Mouse (Mus musculus): ENCODE data around the gene Adam8. TPM values are rescaled to one million over a fixed set of nuclear protein-coding genes. Genes with fewer than 3 reads are reported as not detected.

The Adam8 gene
- polyA plus RNA-seq, 1 experiment from 2014 or later, result 1.9 TPM

GRCm38 (mm10) chr7:139944291-139945240 is 47.8 kb downstream of the Adam8 start:
- H3K4me2 ChIP-seq (ENCODE audit: low read depth, low read length), result peak overlapping the region; percentile 60
- ATAC-seq (ENCODE audit: low read depth), result peak; percentile 28; the same call in 1 of the 2 replicates
- H3K9me3 ChIP-seq (ENCODE audit: control insufficient read depth, low read length), result no peaks in the 10 kb centered on the region
- H3K36me3 ChIP-seq (ENCODE audit: control insufficient read depth, insufficient read depth, low read length), result no peaks in the 10 kb centered on the region
- whole genome bisulfite sequencing, result 3% methylated on average over 68 of the region's 68 CpGs
- peak overlapping the region; percentile 28 for H3K9ac ChIP-seq (ENCODE audit: low read length)
- H3K4me3 ChIP-seq (ENCODE audit: low read length), result peak overlapping the region; percentile 42
- peaks cover 4% of the 10 kb centered on the region; the same call in 1 of the 2 replicates for H3K4me1 ChIP-seq (replicated peaks; ENCODE audit: control insufficient read depth, insufficient read depth, low read length)
- H3K27me3 ChIP-seq (ENCODE audit: control insufficient read depth, insufficient read depth, low read depth, low read length), result peaks cover 65% of the 10 kb centered on the region
- H3K27ac ChIP-seq (ENCODE audit: low read length), result no peak overlapping the region

GRCm38 (mm10) chr7:139943674-139944281 is 48.6 kb downstream of the Adam8 start, which contains the start of gene Utf1:
Utf1 (plus strand) TSS chr7:139943789.
- Histone ChIP-seq H3K27me3 (ENCODE audit: control insufficient read depth, insufficient read depth, low read depth, low read length) (peaks cover 62% of the 10 kb centered on the region), H3K4me3 (ENCODE audit: low read length) (peak within 1 kb of the TSS; percentile 42), H3K4me1 (replicated peaks; ENCODE audit: control insufficient read depth, insufficient read depth, low read length) (peaks cover 2% of the 10 kb centered on the region; the same call in 1 of the 2 replicates), H3K4me2 (ENCODE audit: low read depth, low read length) (peak within 1 kb of the TSS; percentile 60), H3K9ac (ENCODE audit: low read length) (peak within 1 kb of the TSS; percentile 28), H3K36me3 (ENCODE audit: control insufficient read depth, insufficient read depth, low read length) (no peaks in the 10 kb centered on the region), H3K9me3 (ENCODE audit: control insufficient read depth, low read length) (no peaks in the 10 kb centered on the region), H3K27ac (ENCODE audit: low read length) (no peak within 1 kb of the TSS)
- peak; percentile 60 for ATAC-seq (ENCODE audit: low read depth)
- under 1% methylated on average over 57 of the region's 59 CpGs for WGBS

- ATAC-seq (ENCODE audit: low read depth), result no peak
- Histone ChIP-seq H3K27ac (ENCODE audit: low read length) (no peak overlapping the region), H3K27me3 (ENCODE audit: control insufficient read depth, insufficient read depth, low read depth, low read length) (peaks cover 43% of the 10 kb centered on the region), H3K4me3 (ENCODE audit: low read length) (no peak overlapping the region), H3K9me3 (ENCODE audit: control insufficient read depth, low read length) (no peaks in the 10 kb centered on the region), H3K4me2 (ENCODE audit: low read depth, low read length) (no peak overlapping the region), H3K9ac (ENCODE audit: low read length) (no peak overlapping the region), H3K36me3 (ENCODE audit: control insufficient read depth, insufficient read depth, low read length) (no peaks in the 10 kb centered on the region), H3K4me1 (replicated peaks; ENCODE audit: control insufficient read depth, insufficient read depth, low read length) (peaks cover 2% of the 10 kb centered on the region; the same call in 1 of the 2 replicates)
- 65% methylated on average over 16 of the region's 16 CpGs for WGBS
Measured at GRCm38 (mm10) chr7:139940476-139941209, 51.7 kb downstream of the Adam8 start.

GRCm38 (mm10) chr7:139937810-139938209 is 54.6 kb downstream of the Adam8 start:
- no peak for ATAC-seq (ENCODE audit: low read depth)

GRCm38 (mm10) chr7:139937138-139937537 is 55.2 kb downstream of the Adam8 start:
- 52% methylated on average over 3 of the region's 3 CpGs for WGBS
- ATAC-seq (ENCODE audit: low read depth), result no peak
- Histone ChIP-seq H3K27ac (ENCODE audit: low read length) (no peak overlapping the region), H3K27me3 (ENCODE audit: control insufficient read depth, insufficient read depth, low read depth, low read length) (peaks cover 9% of the 10 kb centered on the region), H3K4me3 (ENCODE audit: low read length) (no peak overlapping the region), H3K9ac (ENCODE audit: low read length) (no peak overlapping the region), H3K4me2 (ENCODE audit: low read depth, low read length) (no peak overlapping the region), H3K9me3 (ENCODE audit: control insufficient read depth, low read length) (no peaks in the 10 kb centered on the region), H3K4me1 (replicated peaks; ENCODE audit: control insufficient read depth, insufficient read depth, low read length) (no peaks in the 10 kb centered on the region), H3K36me3 (ENCODE audit: control insufficient read depth, insufficient read depth, low read length) (no peaks in the 10 kb centered on the region)

More at GRCm38 (mm10) chr7:139937810-139938209, 54.6 kb downstream of the Adam8 start:
- WGBS, result 52% methylated on average over 5 of the region's 5 CpGs
- Histone ChIP-seq H3K27ac (ENCODE audit: low read length) (no peak overlapping the region), H3K4me1 (replicated peaks; ENCODE audit: control insufficient read depth, insufficient read depth, low read length) (no peaks in the 10 kb centered on the region), H3K36me3 (ENCODE audit: control insufficient read depth, insufficient read depth, low read length) (no peaks in the 10 kb centered on the region), H3K27me3 (ENCODE audit: control insufficient read depth, insufficient read depth, low read depth, low read length) (peaks cover 15% of the 10 kb centered on the region), H3K9ac (ENCODE audit: low read length) (no peak overlapping the region), H3K4me3 (ENCODE audit: low read length) (no peak overlapping the region), H3K4me2 (ENCODE audit: low read depth, low read length) (no peak overlapping the region), H3K9me3 (ENCODE audit: control insufficient read depth, low read length) (no peaks in the 10 kb centered on the region)

- ATAC-seq (ENCODE audit: low read depth), result no peak
- 70% methylated on average over 10 of the region's 10 CpGs for WGBS
- Histone ChIP-seq H3K9me3 (ENCODE audit: control insufficient read depth, low read length) (no peaks in the 10 kb centered on the region), H3K4me1 (replicated peaks; ENCODE audit: control insufficient read depth, insufficient read depth, low read length) (no peaks in the 10 kb centered on the region), H3K27me3 (ENCODE audit: control insufficient read depth, insufficient read depth, low read depth, low read length) (peaks cover 4% of the 10 kb centered on the region), H3K9ac (ENCODE audit: low read length) (no peak overlapping the region), H3K27ac (ENCODE audit: low read length) (no peak overlapping the region), H3K36me3 (ENCODE audit: control insufficient read depth, insufficient read depth, low read length) (no peaks in the 10 kb centered on the region), H3K4me2 (ENCODE audit: low read depth, low read length) (no peak overlapping the region), H3K4me3 (ENCODE audit: low read length) (no peak overlapping the region)
Measured at GRCm38 (mm10) chr7:139936705-139937104, 55.7 kb downstream of the Adam8 start.

GRCm38 (mm10) chr7:139930732-139931131 is 61.6 kb downstream of the Adam8 start:
- H3K4me2 ChIP-seq (ENCODE audit: low read depth, low read length), result no peak overlapping the region
- no peak overlapping the region for H3K4me3 ChIP-seq (ENCODE audit: low read length)
- 13% methylated on average over 11 of the region's 11 CpGs for WGBS
- no peaks in the 10 kb centered on the region for H3K27me3 ChIP-seq (ENCODE audit: control insufficient read depth, insufficient read depth, low read depth, low read length)
- no peaks in the 10 kb centered on the region for H3K4me1 ChIP-seq (replicated peaks; ENCODE audit: control insufficient read depth, insufficient read depth, low read length)
- H3K9ac ChIP-seq (ENCODE audit: low read length), result no peak overlapping the region
- no peaks in the 10 kb centered on the region for H3K36me3 ChIP-seq (ENCODE audit: control insufficient read depth, insufficient read depth, low read length)
- ATAC-seq (ENCODE audit: low read depth), result peak; percentile 41; the same call in 1 of the 2 replicates
- no peaks in the 10 kb centered on the region for H3K9me3 ChIP-seq (ENCODE audit: control insufficient read depth, low read length)
- H3K27ac ChIP-seq (ENCODE audit: low read length), result no peak overlapping the region

Data from lung, embryonic 16.5 days (tissue).